Mouse (Mus musculus) embryo, embryonic 11.5 days (tissue): ENCODE measurements around the gene Atxn1.

Experiments used
- DNase-seq: peaks from one replicate; pipeline ENCODE4 v3.0.0-alpha.2; 2012; ENCODE audit warnings: low read depth, low spot score

The Atxn1 gene

DNA sequence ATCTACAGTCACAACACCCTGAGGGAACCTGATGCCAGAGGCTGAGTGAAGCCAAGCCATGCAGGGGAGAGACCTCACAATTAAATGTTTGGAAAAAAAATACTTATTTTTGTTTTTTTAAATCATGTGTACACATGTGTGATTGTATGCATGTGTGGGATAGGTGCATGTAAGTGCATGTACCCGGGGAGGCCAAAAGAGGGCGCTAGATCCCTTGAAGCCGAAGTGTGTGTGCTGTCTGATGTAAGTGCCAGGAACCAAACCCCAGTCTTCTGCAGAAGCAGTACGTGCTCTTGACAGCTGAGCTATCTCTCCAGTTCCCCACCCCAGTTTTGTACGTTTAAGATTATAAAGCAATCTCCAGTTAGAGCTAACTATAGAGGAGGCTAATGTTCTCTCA is 186.1 kb downstream of the Atxn1 start:
- no peak for DNase-seq

GRCm38 (mm10) chr13:45778171-45778570 is 186.6 kb downstream of the Atxn1 start:
- no peak for DNase-seq

GRCm38 (mm10) chr13:45775516-45775915 is 189.3 kb downstream of the Atxn1 start:
- no peak for DNase-seq

- DNase-seq, result no peak
Observed at GRCm38 (mm10) chr13:45773381-45774168, 191.2 kb downstream of the Atxn1 start.

- DNase-seq, result no peak
Observed at GRCm38 (mm10) chr13:45769757-45770156, 195.1 kb downstream of the Atxn1 start.

DNA sequence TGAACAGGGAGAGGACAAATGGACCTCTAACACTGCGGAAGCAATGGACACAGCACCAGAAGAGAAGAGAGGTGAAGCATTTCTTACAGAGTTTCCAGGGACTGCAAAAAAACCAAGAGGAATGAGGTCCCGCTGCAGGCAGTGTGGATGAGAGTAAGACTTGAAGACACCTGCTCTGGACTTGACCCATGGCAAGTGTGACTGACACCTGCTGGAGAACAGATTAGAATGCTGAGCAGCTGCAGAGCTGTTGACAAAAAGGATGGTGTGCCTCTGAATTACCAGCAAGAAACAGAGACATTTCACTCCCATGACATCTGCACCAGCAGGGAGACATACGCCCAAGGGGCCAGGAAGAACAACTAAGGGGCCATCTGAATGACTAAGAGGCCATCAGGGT is 196.6 kb downstream of the Atxn1 start:
- no peak for DNase-seq

- no peak for DNase-seq
Observed at GRCm38 (mm10) chr13:45764354-45764753, 200.5 kb downstream of the Atxn1 start.

GRCm38 (mm10) chr13:45762278-45762677 is 202.5 kb downstream of the Atxn1 start:
- DNase-seq, result no peak

DNA sequence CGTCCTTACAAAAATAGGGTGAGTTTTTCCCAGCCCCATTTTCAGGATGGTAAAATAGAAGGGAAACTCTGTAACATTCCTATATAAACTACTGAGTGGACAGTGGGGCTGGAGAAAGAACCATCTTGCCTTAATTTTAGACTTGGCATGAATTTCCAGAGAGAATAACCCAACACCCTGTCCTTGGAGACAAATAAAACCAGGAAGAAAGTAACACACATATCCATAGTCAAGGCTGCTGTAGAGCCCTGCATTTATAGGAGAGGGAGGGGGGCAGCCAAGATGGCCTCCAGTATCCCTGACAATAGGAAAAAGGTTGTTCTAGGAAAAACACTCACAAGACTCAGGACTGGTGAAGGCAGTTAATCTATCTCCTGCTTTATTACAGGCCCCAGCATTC is 210.3 kb downstream of the Atxn1 start:
- no peak for DNase-seq

GRCm38 (mm10) chr13:45752498-45752897 is 212.3 kb downstream of the Atxn1 start:
- DNase-seq, result no peak

GRCm38 (mm10) chr13:45751231-45751630 is 213.6 kb downstream of the Atxn1 start:
- no peak for DNase-seq

DNA sequence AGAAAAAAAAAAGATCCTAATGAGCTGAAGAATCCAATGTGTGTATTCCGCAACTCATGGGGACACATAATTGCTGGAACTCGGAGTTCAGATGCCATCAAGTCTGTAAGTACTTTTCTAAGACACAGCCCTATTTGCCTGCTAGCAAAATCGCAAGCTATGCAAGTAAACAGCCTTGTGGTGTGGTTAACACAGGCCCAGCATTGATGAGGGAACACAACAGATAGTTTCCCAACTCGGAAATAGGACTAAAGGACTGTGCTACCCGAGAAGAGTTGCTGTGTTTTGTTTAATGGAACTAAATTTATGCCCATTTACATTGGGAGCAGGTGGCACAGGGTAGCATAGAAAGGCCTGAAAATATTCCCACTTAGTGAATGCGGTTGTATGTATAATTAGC is 214.2 kb downstream of the Atxn1 start:
- no peak for DNase-seq

GRCm38 (mm10) chr13:45749937-45750336 is 214.9 kb downstream of the Atxn1 start:
- no peak for DNase-seq

DNA sequence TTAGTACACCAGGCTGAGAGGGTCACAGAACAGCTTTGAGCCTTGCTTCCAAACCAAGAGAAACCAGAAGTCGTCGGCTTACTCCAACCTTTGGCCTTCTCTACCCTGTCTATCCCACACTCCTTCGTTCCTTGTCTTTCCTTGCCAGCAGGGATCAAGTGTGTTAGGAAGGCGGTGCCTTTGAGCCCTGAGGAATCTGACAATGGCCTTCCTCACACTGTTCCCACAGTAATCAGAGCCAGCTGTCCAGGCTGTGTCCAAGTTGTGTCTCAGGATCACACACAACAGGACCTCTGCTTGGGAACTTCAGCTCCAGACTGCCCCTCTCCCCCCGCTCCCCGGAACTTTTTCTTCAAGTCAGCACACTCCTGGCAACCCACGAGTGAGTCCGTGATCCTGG is 215.6 kb downstream of the Atxn1 start:
- no peak for DNase-seq

GRCm38 (mm10) chr13:45748691-45749090 is 216.1 kb downstream of the Atxn1 start:
- no peak for DNase-seq

DNA sequence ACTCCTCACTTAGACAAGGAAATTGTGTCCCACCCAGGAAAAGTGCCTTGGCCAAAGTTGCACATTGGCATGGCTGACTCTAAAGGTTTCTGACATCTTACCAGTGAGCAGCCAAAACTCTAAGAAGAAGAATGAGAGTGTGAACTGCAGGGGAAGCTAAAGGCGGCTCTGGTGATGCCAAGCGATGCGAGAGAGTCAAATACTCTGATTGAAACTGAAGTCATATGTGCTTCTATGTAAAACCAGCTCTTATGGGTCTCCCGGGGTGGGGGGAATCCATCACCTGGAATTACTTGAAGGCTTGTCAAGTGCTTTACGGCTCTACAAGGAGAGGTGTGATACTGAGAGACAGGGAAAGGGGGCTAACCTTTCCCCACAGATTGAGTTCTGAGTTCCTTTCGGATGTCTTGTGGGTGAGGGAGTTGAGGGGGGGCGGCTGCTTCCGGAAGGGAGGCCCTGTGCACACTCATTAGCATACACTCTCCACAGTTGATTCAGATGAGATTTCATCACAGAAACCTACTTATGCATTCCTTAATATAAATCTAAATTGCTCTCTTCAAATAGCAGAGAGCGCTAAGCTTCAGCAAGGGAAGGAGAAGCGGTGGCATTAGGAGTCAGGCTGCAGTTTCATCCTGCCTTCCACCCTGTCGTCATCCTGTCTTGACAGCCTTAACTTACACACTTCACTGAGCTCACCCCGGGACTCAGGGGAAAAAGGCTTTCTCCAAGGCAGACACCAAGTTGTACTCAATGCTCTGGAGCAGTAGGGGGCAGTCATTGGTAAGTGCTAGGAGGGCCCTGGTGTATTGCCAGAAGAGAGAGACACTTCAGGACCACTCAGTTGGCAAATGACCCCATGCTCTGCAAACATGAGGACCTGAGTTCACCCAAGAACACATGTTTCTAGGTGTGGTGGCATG is 218.7 kb downstream of the Atxn1 start:
- DNase-seq, result no peak

DNA sequence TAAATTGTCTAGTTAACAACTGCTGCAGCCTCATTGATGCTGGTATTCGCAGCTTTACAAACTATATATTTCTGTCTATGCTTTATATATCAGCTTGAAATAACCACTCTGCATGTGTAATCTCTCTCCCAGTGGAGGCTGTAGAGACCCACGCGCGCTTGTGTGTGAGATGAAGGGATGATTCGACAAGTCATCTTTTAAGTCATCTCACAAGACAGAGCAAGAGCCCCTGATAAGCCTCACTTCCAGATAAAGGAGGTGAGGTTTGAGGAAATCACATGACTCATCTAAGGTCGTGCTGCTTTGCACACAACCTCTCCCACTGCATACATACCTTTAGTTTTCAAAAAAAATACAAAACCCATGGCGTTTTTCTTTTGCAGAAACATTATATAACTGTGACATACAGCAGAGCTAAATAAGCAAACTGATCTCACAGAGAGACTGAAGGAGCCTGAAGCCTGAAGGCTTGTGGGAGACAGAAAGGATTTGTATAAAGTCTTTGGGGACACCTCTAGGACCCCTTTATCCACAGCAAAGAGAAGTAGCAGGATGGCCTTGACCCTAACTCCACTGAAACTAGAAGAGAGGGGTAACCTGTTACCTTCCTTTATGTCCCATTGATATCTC is 219.9 kb downstream of the Atxn1 start:
- no peak for DNase-seq

DNA sequence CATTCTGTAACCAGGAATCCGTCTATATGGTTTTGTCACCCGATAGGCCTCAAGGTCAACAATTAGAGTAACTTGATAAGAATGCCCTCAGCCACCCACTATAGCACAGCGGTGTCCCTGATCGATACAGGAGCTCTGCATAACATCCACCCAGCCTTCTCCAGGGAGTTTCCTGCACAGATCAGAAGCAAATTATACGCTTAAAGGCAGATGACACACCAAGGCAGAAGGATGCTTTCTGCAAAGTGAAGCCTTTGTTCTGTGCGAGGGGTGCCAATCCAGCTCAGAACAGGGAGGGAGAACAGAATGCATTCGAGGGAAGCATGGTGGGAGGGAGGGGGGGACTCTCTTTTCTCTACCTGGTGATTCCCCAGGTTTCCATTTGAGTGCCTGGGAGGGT is 221.0 kb downstream of the Atxn1 start:
- no peak for DNase-seq

GRCm38 (mm10) chr13:45740369-45740768 is 224.4 kb downstream of the Atxn1 start:
- no peak for DNase-seq

- DNase-seq, result no peak
Observed at GRCm38 (mm10) chr13:45736241-45736640, 228.6 kb downstream of the Atxn1 start.

DNA sequence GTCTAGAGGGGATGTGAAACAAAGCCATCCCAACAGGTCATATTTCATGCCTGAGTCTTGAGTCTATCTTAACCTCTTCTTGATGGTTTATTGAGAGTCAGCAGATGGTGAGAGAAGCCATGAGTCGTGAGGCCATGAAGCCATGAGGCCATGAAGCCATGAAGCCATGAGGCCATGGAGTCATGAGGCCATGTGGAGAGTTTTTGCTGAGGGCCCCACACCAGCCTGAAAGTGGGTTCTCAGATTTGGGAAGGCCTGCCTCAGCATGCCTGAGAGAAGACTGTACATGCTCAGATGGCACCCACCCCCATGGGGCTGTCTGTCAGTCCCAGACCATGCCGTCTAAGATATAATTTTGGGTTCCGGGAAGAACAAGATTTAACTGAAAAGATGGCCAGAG is 229.0 kb downstream of the Atxn1 start:
- no peak for DNase-seq

GRCm38 (mm10) chr13:45734531-45734930 is 230.3 kb downstream of the Atxn1 start:
- no peak for DNase-seq
